Mouse (Mus musculus) large intestine, adult 2 months (tissue): ENCODE results near the gene Gm21992. TPM values are rescaled to one million over a fixed set of nuclear protein-coding genes. Genes with fewer than 3 reads are reported as not detected.

Source experiments
- polyA plus RNA-seq: library from polyadenylated mRNA; depleted of rRNA; stranded (reverse); fragments of >200 nt; gene quantifications from 2 replicates; pipeline ENCODE4 v1.2.3, GENCODE M21; 2012; rRNA removed

Gm21992 gene
- polyA plus RNA-seq, 1 experiment = 22.6 TPM

Other genes with a start within 250 kb of the Gm21992 start
- 13.8 and 14.3 TPM in 2 replicates for gene Lrfn4, start 195.9 kb downstream of the Gm21992 start, polyA plus RNA-seq
- gene Rce1, start 186.0 kb downstream of the Gm21992 start, polyA plus RNA-seq = 94.0 and 102 TPM in 2 replicates
- gene Gm960, start 112.9 kb downstream of the Gm21992 start, polyA plus RNA-seq = 0.29 TPM in 1 of 2 replicates, not detected in the other
- gene Sptbn2, start 100.4 kb downstream of the Gm21992 start, polyA plus RNA-seq = 0.12 and 0.15 TPM in 2 replicates
- 3.6 and 4.6 TPM in 2 replicates for gene Rbm4b, start 55.1 kb downstream of the Gm21992 start, polyA plus RNA-seq
- 39.5 and 48.7 TPM in 2 replicates for gene Rbm4, start 17.7 kb downstream of the Gm21992 start, polyA plus RNA-seq
- 39.5 and 48.9 TPM in 2 replicates for gene Rbm14, start within 50 bp of the Gm21992 start, polyA plus RNA-seq
- gene Ccs, start 27.7 kb upstream of the Gm21992 start, polyA plus RNA-seq = 42.6 and 46.5 TPM in 2 replicates
- 0.09 and 0.19 TPM in 2 replicates for gene Ccdc87, start 27.8 kb upstream of the Gm21992 start, polyA plus RNA-seq
- 12.1 and 13.7 TPM in 2 replicates for gene Ctsf, start 43.5 kb upstream of the Gm21992 start, polyA plus RNA-seq
- gene Actn3, start 66.3 kb upstream of the Gm21992 start, polyA plus RNA-seq = 0.40 and 0.66 TPM in 2 replicates
- gene Zdhhc24, start 67.1 kb upstream of the Gm21992 start, polyA plus RNA-seq = 14.8 and 20.9 TPM in 2 replicates
- gene Bbs1, start 95.0 kb upstream of the Gm21992 start, polyA plus RNA-seq = 1.3 and 1.5 TPM in 2 replicates
- gene Dpp3, start 116.7 kb upstream of the Gm21992 start, polyA plus RNA-seq = 126 and 154 TPM in 2 replicates
- gene Peli3, start 131.5 kb upstream of the Gm21992 start, polyA plus RNA-seq = 1.1 and 1.5 TPM in 2 replicates
- 32.3 and 36.2 TPM in 2 replicates for gene Mrpl11, start 150.5 kb upstream of the Gm21992 start, polyA plus RNA-seq
- 1.4 and 1.6 TPM in 2 replicates for gene Npas4, start 178.7 kb upstream of the Gm21992 start, polyA plus RNA-seq
- 3.6 and 6.8 TPM in 2 replicates for gene Slc29a2, start 212.2 kb upstream of the Gm21992 start, polyA plus RNA-seq
- 13.6 and 14.7 TPM in 2 replicates for gene B4gat1, start 227.2 kb upstream of the Gm21992 start, polyA plus RNA-seq
- gene AC124502.3, start 227.3 kb upstream of the Gm21992 start, polyA plus RNA-seq = 0.64 and 0.67 TPM in 2 replicates
- 44.3 and 46.3 TPM in 2 replicates for gene Brms1, start 229.7 kb upstream of the Gm21992 start, polyA plus RNA-seq
- gene Rin1, start 238.9 kb upstream of the Gm21992 start, polyA plus RNA-seq = 3.2 and 7.0 TPM in 2 replicates